Mouse (Mus musculus) heart, embryonic 15.5 days (tissue): Measurements from ENCODE around the gene Shkbp1. TPM values are rescaled to one million over a fixed set of nuclear protein-coding genes. Genes with fewer than 3 reads are reported as not detected.

Experiments
- ATAC-seq: fragments of 200-750 bp; cut with Nextera tagmentation; replicated peaks from 2 replicates; pipeline ENCODE4 v1.8.0; 2017; ENCODE audit warnings: low read depth, moderate TSS enrichment; ENCODE audit not compliant: insufficient number of reproducible peaks, insufficient read depth, low FRiP score
- H3K27ac ChIP-seq: fragments of 300-500 bp; sonication (generic); 2 replicates; pipeline ENCODE4 v1.5.1; 2015; ENCODE audit warnings: mild to moderate bottlenecking, inconsistent platforms
- H3K27me3 ChIP-seq: fragments of 300-500 bp; sonication (generic); 2 replicates; pipeline ENCODE4 v1.6.1; 2015; ENCODE audit warnings: inconsistent platforms
- H3K36me3 ChIP-seq: fragments of 300-500 bp; sonication (generic); 2 replicates; pipeline ENCODE4 v1.6.1; 2015; ENCODE audit warnings: mild to moderate bottlenecking, inconsistent platforms
- H3K4me1 ChIP-seq: fragments of 300-500 bp; sonication (generic); replicated peaks from 2 replicates; pipeline ENCODE4 v1.6.1; 2015; ENCODE audit warnings: inconsistent platforms
- H3K4me2 ChIP-seq: fragments of 300-500 bp; sonication (generic); 2 replicates; pipeline ENCODE4 v1.6.1; 2015; ENCODE audit warnings: inconsistent platforms, mild to moderate bottlenecking, moderate library complexity
- H3K4me3 ChIP-seq: fragments of 300-500 bp; sonication (generic); 2 replicates; pipeline ENCODE4 v1.5.1; 2015; ENCODE audit warnings: mild to moderate bottlenecking, inconsistent platforms
- H3K9ac ChIP-seq: fragments of 300-500 bp; sonication (generic); 2 replicates; pipeline ENCODE4 v1.6.1; 2015; ENCODE audit warnings: mild to moderate bottlenecking, inconsistent platforms
- H3K9me3 ChIP-seq: fragments of 300-500 bp; sonication (generic); replicated peaks from 2 replicates; pipeline ENCODE4 v1.6.1; 2016; ENCODE audit warnings: inconsistent platforms
- WGBS: fragments of 180-500 bp; shearing (Covaris S2); methylation state at CpG from one replicate; pipeline ENCODE4 v1.1.7; 2015; ENCODE audit warnings: mixed read lengths; 5-methylcytosine and 5-hydroxymethylcytosine counted together
- polyA plus RNA-seq: library from polyadenylated mRNA; unstranded; fragments of >200 nt; fragmentation: Nextera tagmentation; extraction: Ambion mirVana; gene quantifications from 2 replicates; pipeline ENCODE4 v1.2.1, GENCODE M21; 2015

Shkbp1 gene
- polyA plus RNA-seq, 1 experiment from 2014 or later: 19.8 TPM

DNA sequence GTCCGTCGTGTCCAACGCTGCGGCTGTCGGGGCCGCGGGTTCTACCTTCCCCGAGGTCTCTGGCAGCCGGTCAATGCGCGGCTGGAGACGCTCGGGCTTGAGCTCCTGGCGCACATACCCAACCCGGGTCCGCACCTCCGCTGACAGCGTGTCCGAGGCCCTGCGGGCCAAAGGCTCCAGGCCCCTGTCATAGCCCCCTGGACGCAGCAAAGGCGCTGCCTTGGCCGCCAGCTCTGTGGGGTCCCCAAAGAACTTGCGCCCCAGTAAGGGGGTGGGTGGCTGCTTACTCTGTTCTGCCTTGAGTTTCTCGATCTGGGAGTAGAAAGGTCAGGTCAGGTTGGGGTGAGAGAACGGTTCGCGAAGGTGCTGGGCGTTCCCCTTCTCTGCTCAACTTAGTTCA, 8.6 kb upstream of the Shkbp1 start:
- no peak overlapping the region for H3K27ac ChIP-seq
- H3K4me2 ChIP-seq: peak overlapping the region; percentile 28
- no peaks in the 10 kb centered on the region for H3K36me3 ChIP-seq
- WGBS: 5% methylated on average over 29 of the region's 29 CpGs
- H3K4me1 ChIP-seq: peaks cover 25% of the 10 kb centered on the region
- no peak for ATAC-seq
- H3K27me3 ChIP-seq: peaks cover 76% of the 10 kb centered on the region
- H3K9ac ChIP-seq: no peak overlapping the region
- 0 out of 2 replicates have a peak overlapping the region, but pooled peaks have one; percentile 9 for H3K4me3 ChIP-seq
- no peaks in the 10 kb centered on the region for H3K9me3 ChIP-seq

DNA sequence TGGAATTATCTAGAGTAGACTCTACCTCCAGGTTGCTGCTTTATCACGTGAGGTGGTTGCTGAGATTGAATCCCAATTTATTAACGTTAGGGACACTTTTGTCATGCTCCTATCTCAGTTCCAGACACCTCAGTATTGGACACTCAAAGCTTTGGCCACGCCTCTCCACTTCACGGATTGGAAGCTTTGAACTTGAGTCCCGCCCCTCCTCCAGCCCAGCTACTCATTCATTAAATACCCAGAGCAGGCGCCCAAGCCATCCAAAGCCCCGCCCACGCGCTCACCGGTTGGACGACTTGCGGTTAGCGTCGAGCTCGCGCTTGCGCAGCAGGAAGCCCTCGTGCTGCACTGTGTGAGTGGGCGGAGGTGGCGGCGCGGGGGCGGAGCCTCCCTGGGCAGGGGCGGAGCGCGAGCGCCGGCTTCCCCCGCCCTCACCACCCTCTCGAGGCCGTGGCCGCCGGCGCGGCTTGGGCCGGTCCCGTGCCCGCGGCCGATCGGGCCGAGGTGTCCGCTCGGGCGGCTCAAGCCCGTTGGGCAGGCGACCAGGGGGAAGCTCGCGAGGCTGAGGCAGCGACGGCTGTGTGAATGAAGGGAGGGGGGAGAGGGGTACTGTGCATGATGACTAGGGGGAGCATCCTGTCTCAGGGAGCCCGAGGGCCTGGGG, 5.6 kb upstream of the Shkbp1 start:
- H3K9ac ChIP-seq: peak overlapping the region; percentile 60
- no peak overlapping the region for H3K27ac ChIP-seq
- peaks cover 29% of the 10 kb centered on the region for H3K4me1 ChIP-seq
- no peaks in the 10 kb centered on the region for H3K9me3 ChIP-seq
- H3K4me2 ChIP-seq: peak overlapping the region; percentile 91
- peak overlapping the region; percentile 54 for H3K4me3 ChIP-seq
- under 1% methylated on average over 52 of the region's 52 CpGs for WGBS
- peaks cover 47% of the 10 kb centered on the region for H3K27me3 ChIP-seq
- ATAC-seq: peak; percentile 94
- no peaks in the 10 kb centered on the region for H3K36me3 ChIP-seq

DNA sequence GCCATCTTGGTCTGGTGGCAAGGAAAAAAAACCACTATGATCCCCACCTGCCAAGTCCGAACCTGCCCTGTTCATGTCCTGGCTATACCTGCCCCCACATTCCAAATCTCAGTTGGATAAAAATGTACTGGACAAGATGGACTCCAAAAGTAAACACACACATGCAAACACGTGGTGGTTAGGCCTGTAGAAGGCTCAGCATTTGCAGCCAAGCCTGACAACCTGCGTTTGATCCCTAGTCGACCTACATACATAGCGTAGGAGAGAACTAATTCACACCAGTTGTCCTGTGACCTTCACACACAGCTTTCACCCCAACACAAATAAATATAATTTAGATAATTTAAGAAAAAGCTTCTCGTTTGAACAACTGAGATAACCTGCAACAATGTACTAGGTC, 4.9 kb upstream of the Shkbp1 start:
- Histone ChIP-seq H3K4me3 (peak overlapping the region; percentile 54), H3K9ac (no peak overlapping the region), H3K9me3 (no peaks in the 10 kb centered on the region), H3K4me1 (peaks cover 27% of the 10 kb centered on the region), H3K27ac (no peak overlapping the region), H3K36me3 (no peaks in the 10 kb centered on the region), H3K4me2 (peak overlapping the region; percentile 91), H3K27me3 (peaks cover 40% of the 10 kb centered on the region)
- 46% methylated on average over 6 of the region's 6 CpGs for WGBS
- ATAC-seq: no peak

DNA sequence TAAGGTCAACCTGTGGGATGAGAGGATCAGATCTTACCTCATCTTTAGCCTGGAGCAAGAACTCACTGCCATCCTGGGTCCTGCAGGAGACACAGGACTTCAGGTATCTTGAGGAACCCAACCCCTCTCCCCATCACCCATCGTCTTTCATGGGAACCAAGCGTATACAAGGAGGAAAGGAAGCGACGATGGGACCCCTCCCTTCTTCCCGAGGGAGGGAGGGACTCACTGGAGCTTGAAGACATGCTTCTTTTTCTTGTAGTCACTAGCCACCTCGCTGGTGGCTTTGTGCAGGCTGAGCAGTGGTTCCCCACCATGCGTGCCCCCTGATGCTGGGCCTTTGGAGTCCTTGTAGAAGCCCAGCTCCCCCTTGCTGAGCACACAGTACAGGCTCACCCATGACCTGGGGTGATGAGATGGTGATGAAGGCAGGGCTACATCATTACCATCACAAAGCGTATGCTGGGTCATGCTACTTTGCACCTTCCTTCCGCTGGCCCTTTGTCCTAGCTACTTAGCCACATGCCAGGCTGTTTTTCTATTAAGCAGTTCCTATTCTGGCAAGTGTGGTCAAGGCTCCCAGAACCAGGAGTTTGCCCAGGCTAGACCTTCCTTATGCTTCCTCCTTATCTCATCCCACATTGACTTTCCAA, 4.0 kb upstream of the Shkbp1 start:
- no peak overlapping the region for H3K4me2 ChIP-seq
- peaks cover 31% of the 10 kb centered on the region for H3K27me3 ChIP-seq
- WGBS: 81% methylated on average over 9 of the region's 9 CpGs
- no peak overlapping the region for H3K9ac ChIP-seq
- no peaks in the 10 kb centered on the region for H3K9me3 ChIP-seq
- no peak for ATAC-seq
- no peak overlapping the region for H3K27ac ChIP-seq
- H3K36me3 ChIP-seq: no peaks in the 10 kb centered on the region
- H3K4me3 ChIP-seq: no peak overlapping the region
- H3K4me1 ChIP-seq: peaks cover 33% of the 10 kb centered on the region

DNA sequence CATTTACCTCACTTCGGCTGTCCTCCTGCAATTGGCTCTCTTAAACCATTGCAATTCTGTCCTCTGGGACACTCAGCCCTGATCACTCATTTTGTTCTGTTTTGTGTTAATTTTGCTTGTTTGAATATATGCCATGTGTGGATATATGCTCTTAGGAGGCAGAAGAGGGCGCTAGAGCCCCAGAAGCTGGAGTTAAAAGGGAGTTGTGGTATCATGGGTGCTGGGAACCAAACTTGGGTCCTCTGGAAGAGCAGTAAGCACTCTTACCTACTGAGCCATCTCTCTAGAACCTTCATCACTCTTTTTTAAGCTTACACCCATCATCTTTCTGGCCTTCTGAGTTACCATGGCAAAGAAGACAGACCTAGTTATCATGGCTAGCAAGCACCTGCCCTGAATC, 3.3 kb upstream of the Shkbp1 start:
- Histone ChIP-seq H3K4me2 (no peak overlapping the region), H3K27me3 (peaks cover 24% of the 10 kb centered on the region), H3K4me3 (no peak overlapping the region), H3K9me3 (no peaks in the 10 kb centered on the region), H3K36me3 (no peaks in the 10 kb centered on the region), H3K27ac (no peak overlapping the region), H3K9ac (no peak overlapping the region), H3K4me1 (peaks cover 36% of the 10 kb centered on the region)
- ATAC-seq: no peak
- 69% methylated on average over 2 of the region's 2 CpGs for WGBS

DNA sequence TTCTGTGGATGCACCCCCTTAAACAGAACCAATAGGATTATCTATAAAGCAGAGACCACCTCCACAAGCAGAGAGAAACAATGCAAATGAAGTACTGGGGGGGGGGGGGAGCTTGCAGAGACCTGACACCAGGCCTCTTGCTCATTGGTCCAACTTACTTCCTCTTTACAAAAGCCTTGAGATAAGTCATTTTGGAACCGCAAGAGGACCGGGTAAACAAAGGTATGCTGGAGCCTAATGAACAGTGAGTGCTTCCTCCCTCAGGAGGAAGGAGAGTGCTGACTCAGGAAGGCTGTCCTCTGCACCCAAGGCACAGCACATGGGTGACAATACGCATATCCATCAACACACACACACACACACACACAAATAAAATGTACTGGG, 1.8 kb upstream of the Shkbp1 start:
- peak overlapping the region; percentile 73 for H3K27ac ChIP-seq
- H3K9ac ChIP-seq: no peak overlapping the region

DNA sequence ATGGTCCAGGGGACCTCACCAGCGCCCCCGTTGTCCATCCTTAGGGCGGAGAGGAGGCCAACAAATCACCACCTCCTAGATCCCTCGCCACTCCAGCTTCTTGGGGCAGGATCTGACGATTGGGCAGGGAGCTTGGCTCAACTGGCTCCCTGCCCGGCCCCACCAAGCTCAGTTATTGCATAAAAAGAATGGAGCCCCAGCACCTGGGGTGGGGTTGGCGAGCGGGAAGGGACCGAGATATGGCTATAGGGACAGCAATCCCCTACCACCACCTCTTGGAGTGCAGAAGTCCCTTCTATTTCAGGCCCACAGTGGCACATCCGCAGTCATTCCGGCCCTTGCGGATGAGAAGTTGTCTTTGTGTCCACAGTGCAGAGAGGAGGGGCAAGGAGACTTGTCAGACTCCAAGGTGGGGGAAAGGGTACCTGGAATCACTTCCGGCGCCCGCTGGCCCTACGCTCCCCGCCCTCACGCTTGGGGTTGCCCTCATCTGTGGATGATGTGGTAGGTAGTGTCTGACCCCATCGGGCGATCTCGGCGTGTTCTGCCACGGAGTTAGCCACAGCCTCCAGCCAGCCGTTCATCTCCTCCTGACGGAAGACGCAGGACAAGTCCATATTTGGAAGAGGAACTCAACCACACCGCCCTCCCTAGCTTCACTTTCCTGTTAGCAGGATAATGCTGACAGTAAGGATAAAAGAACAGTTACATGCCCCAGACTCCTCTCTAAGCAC, 1.2 kb upstream of the Shkbp1 start, which contains the start of gene Gm20479:
Gm20479 (minus strand) TSS at position 559 of the 734 bp plus-strand sequence.
- Histone ChIP-seq H3K36me3 (no peaks in the 10 kb centered on the region), H3K4me3 (peak within 1 kb of the TSS; percentile 65), H3K27ac (peak within 1 kb of the TSS; percentile 73), H3K9ac (peak within 1 kb of the TSS; percentile 53), H3K9me3 (no peaks in the 10 kb centered on the region), H3K4me2 (peak within 1 kb of the TSS; percentile 83), H3K4me1 (peaks cover 31% of the 10 kb centered on the region), H3K27me3 (peaks cover 5% of the 10 kb centered on the region)
- WGBS: 2% methylated on average over 27 of the region's 27 CpGs
- ATAC-seq: no peak

More for the DNA sequence above, 1.8 kb upstream of the Shkbp1 start:
- no peak for ATAC-seq
- no peaks in the 10 kb centered on the region for H3K36me3 ChIP-seq
- no peaks in the 10 kb centered on the region for H3K9me3 ChIP-seq
- 18% methylated on average over 3 of the region's 3 CpGs for WGBS
- H3K4me3 ChIP-seq: peak overlapping the region; percentile 65
- peaks cover 31% of the 10 kb centered on the region for H3K4me1 ChIP-seq
- H3K27me3 ChIP-seq: peaks cover 9% of the 10 kb centered on the region
- peak overlapping the region; percentile 83 for H3K4me2 ChIP-seq

DNA sequence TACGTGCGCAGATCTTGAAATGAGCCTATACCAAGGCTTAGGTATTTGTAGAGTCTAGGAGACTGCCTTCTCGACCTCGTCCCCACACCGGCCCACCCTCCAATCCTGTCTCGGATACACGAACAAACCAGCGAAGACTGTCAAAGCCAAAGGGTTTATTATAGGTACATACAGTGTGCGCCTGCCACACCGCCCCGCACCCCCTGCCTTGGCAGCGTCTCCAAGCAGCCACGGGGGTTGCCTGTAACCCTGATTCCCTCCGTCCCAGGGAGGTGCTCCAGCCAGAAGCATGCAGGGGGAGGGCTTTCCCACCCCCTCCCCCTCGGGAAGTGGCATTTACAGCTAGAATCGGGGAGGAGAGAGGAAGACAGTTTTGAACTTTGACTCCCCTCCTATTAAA, 429 bp upstream of the Shkbp1 start:
- H3K9ac ChIP-seq: peak overlapping the region; percentile 53
- no peaks in the 10 kb centered on the region for H3K27me3 ChIP-seq
- no peaks in the 10 kb centered on the region for H3K9me3 ChIP-seq
- 3% methylated on average over 16 of the region's 16 CpGs for WGBS
- H3K27ac ChIP-seq: peak overlapping the region; percentile 73
- peak overlapping the region; percentile 83 for H3K4me2 ChIP-seq
- ATAC-seq: peak; percentile 24; the same call in 1 of the 2 replicates
- H3K4me3 ChIP-seq: peak overlapping the region; percentile 65
- no peaks in the 10 kb centered on the region; the same call in 1 of the 2 replicates for H3K36me3 ChIP-seq
- H3K4me1 ChIP-seq: peaks cover 26% of the 10 kb centered on the region

DNA sequence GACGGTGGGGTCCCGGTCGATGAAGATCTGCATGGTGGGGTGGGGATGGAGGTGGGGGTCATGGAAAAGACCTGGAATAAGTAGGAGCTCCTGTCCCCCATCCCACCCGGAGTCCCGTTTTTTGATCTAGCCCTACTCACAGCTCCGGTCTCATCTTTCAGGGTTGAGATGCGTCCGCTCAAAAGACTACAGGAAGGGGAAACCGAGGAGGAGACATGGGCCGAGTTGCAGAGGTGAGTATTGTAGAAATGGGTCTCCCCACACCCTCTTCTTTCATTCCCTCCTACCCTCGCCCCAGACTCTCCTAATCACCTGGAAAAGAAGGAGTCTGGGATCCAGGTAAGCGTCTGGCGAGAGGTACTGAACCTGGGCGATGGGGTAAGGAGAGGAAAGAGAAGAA, 558 bp downstream of the Shkbp1 start:
- Histone ChIP-seq H3K27ac (0 out of 2 replicates have a peak overlapping the region, but pooled peaks have one; percentile 35), H3K4me2 (peak overlapping the region; percentile 83), H3K36me3 (peaks cover 5% of the 10 kb centered on the region; the same call in 1 of the 2 replicates), H3K27me3 (no peaks in the 10 kb centered on the region), H3K9ac (peak overlapping the region; percentile 52), H3K4me3 (peak overlapping the region; percentile 65), H3K9me3 (no peaks in the 10 kb centered on the region), H3K4me1 (peaks cover 26% of the 10 kb centered on the region)
- 7% methylated on average over 14 of the region's 14 CpGs for WGBS
- no peak for ATAC-seq

DNA sequence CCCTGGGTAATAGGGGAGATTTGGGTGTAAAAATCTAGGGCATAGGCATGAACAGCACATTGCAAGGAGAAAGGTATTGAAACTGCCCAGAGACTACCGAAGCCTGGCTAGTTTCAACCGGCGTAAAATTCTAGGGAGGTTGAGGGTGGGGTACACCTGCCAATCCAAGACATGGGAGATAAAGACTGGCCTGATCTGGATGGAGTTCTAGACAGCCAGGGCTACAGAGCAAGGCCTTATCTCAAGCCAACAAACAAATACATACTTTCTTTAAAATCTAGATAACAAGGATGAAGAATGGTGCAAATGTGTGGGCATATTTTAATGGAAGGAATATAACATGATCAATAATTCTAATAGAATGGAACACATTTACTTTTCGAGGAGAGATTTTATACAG, 1.0 kb downstream of the Shkbp1 start:
- ATAC-seq: no peak
- Histone ChIP-seq H3K4me3 (peak overlapping the region; percentile 65), H3K4me2 (peak overlapping the region; percentile 83), H3K27ac (no peak overlapping the region), H3K9ac (no peak overlapping the region), H3K36me3 (peaks cover 8% of the 10 kb centered on the region; the same call in 1 of the 2 replicates), H3K27me3 (no peaks in the 10 kb centered on the region), H3K4me1 (peaks cover 26% of the 10 kb centered on the region), H3K9me3 (no peaks in the 10 kb centered on the region)
- WGBS: 38% methylated on average over 4 of the region's 4 CpGs

DNA sequence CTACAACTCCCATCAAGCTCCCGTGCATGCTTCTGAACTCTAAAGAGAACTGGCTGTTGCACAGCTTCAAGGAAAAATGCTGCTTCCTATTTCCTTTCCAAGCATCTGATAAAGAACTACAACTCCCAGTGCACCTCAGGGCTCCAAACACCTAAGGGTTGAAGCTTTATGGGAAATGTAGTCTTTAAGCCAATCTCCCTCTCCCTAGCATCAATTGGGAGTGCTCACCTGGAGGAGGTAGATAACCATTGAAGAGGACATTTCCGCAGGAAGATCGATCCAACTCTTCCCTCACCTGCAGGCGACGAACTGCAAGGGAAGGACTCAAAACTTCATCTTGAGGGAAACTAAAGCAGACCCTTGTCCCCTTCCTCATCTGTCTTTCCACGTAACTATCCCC, 1.7 kb downstream of the Shkbp1 start:
- no peaks in the 10 kb centered on the region for H3K9me3 ChIP-seq
- peak overlapping the region; percentile 83 for H3K4me2 ChIP-seq
- H3K36me3 ChIP-seq: peaks cover 8% of the 10 kb centered on the region; the same call in 1 of the 2 replicates
- WGBS: 27% methylated on average over 6 of the region's 6 CpGs
- H3K4me3 ChIP-seq: no peak overlapping the region
- no peak overlapping the region for H3K27ac ChIP-seq
- no peak overlapping the region for H3K9ac ChIP-seq
- no peaks in the 10 kb centered on the region for H3K27me3 ChIP-seq
- peaks cover 26% of the 10 kb centered on the region for H3K4me1 ChIP-seq
- ATAC-seq: no peak
